Mouse (Mus musculus) olfactory bulb, adult 2 months (tissue): ENCODE measurements around the gene Smpd1.

Experiments used
- CTCF ChIP-seq: fragments of 200-500 bp; IDR thresholded peaks from 2 replicates; pipeline ENCODE4 v1.5.1; 2012; ENCODE audit warnings: low read depth, mild to moderate bottlenecking, low read length, moderate library complexity; ENCODE audit not compliant: insufficient read depth
- POLR2A ChIP-seq: fragments of 200-500 bp; IDR thresholded peaks from 2 replicates; pipeline ENCODE4 v1.6.1; 2012; ENCODE audit warnings: mild to moderate bottlenecking, low read depth, low read length, moderate library complexity; ENCODE audit not compliant: insufficient read depth

GRCm38 (mm10) chr7:105520201-105520600 lies 34.0 kb upstream of the Smpd1 start:
- TF ChIP-seq POLR2A: no peak
- TF ChIP-seq CTCF: no peak
